Mouse (Mus musculus) limb, embryonic 15.5 days (tissue): Measurements from ENCODE around the gene Dcxr. TPM values are rescaled to one million over a fixed set of nuclear protein-coding genes. Genes with fewer than 3 reads are reported as not detected.
A peak's percentile ranks its signal among the peaks of the same experiment; 100 is the strongest.

Source experiments
- ATAC-seq: fragments of 200-750 bp; cut with Nextera tagmentation; 2 replicates; pipeline ENCODE4 v1.8.0; 2017; ENCODE audit warnings: low read depth, moderate TSS enrichment; ENCODE audit not compliant: insufficient number of reproducible peaks, low FRiP score, low TSS enrichment
- H3K27ac ChIP-seq: fragments of 300-500 bp; sonication (generic); 2 replicates; pipeline ENCODE4 v1.5.1; 2015; ENCODE audit warnings: moderate library complexity, mild to moderate bottlenecking, inconsistent platforms
- H3K27me3 ChIP-seq: fragments of 300-500 bp; sonication (generic); 2 replicates; pipeline ENCODE4 v1.6.1; 2015; ENCODE audit warnings: inconsistent platforms
- H3K36me3 ChIP-seq: fragments of 300-500 bp; sonication (generic); 2 replicates; pipeline ENCODE4 v1.6.1; 2015; ENCODE audit warnings: inconsistent platforms
- H3K4me1 ChIP-seq: fragments of 300-500 bp; sonication (generic); 2 replicates; pipeline ENCODE4 v1.6.1; 2015; ENCODE audit warnings: inconsistent platforms
- H3K4me2 ChIP-seq: fragments of 300-500 bp; sonication (generic); 2 replicates; pipeline ENCODE4 v1.6.1; 2015; ENCODE audit warnings: mild to moderate bottlenecking, inconsistent platforms
- H3K4me3 ChIP-seq: fragments of 300-500 bp; sonication (generic); 2 replicates; pipeline ENCODE4 v1.5.1; 2015; ENCODE audit warnings: mild to moderate bottlenecking, inconsistent platforms
- H3K9ac ChIP-seq: fragments of 300-500 bp; sonication (generic); 2 replicates; pipeline ENCODE4 v1.6.1; 2015; ENCODE audit warnings: inconsistent platforms
- H3K9me3 ChIP-seq: fragments of 300-500 bp; sonication (generic); 2 replicates; pipeline ENCODE4 v1.6.1; 2016; ENCODE audit warnings: inconsistent platforms
- WGBS: fragments of 180-500 bp; shearing (Covaris S2); methylation state at CpG from one replicate; pipeline ENCODE4 v1.1.7; 2015; 5-methylcytosine and 5-hydroxymethylcytosine counted together
- polyA plus RNA-seq: library from polyadenylated mRNA; unstranded; fragments of >200 nt; fragmentation: Nextera tagmentation; extraction: Ambion mirVana; gene quantifications from 2 replicates; pipeline ENCODE4 v1.2.1, GENCODE M21; 2015

Dcxr gene
- polyA plus RNA-seq, 1 experiment from 2014 or later, result 18.2 TPM

DNA sequence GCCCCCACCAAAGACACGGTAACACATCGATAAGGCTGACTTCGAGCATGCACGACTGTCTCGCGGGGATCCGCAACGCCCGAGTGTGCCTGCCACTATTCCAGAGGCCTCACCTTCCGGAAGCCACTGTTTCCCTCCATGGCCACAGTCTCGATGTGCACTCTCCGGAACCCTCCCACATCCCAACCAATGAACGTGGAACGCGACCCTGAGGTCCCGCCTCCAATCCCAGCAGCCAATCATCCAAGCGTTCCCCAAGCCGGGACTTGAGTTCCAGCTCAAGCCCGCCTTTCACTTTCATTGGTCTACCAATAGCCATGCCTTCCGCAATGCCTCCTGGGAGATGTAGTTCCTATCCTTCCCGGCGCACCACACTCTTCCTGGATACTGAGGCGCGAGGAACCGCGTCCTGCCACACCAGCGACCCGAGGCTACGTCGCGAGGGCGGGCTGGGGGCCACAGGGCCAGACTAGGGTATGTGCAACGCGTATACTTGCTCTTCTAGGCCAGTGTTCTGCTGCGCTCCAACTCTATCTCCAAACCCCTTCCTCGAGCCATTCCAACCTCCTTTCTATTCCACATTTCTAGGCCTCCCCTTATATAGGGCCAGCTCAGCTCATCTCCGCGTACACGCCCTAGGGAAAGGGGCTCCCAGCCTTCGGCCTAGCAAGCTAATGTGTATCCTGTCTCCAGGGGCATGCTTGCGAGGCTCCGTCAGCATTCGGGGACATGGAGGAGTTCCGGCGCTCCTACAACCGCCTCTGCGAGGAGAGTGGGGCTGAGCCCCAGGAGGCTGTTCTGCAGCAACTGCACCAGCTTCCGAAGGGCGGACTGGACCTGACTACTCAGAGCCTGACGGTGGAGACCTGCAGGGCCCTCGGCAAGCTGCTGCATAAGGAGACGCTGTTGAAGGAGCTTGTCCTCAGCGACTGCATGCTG, 13.2 kb downstream of the Dcxr start, which contains the start of the genes Cenpx and Lrrc45:
Cenpx (minus strand) TSS at position 159 of the 939 bp plus-strand sequence.
Lrrc45 (plus strand) TSS at position 346 of the 939 bp plus-strand sequence.
- Histone ChIP-seq H3K9ac (peak within 1 kb of the TSS; percentile 57), H3K4me3 (peak within 1 kb of the TSS; percentile 78), H3K4me2 (peak within 1 kb of the TSS; percentile 99), H3K36me3 (peaks cover 59% of the 10 kb centered on the region), H3K9me3 (no peaks in the 10 kb centered on the region), H3K27me3 (no peaks in the 10 kb centered on the region), H3K27ac (peak within 1 kb of the TSS; percentile 87), H3K4me1 (peaks cover 44% of the 10 kb centered on the region)
- WGBS, result 1% methylated on average over 53 of the region's 53 CpGs
- ATAC-seq, result peak; percentile 95

GRCm38 (mm10) chr11:120712771-120713568, 14.1 kb downstream of the Dcxr start:
- peak overlapping the region; percentile 87 for H3K27ac ChIP-seq
- peak; percentile 20 for ATAC-seq
- H3K27me3 ChIP-seq, result no peaks in the 10 kb centered on the region
- no peaks in the 10 kb centered on the region for H3K9me3 ChIP-seq
- peaks cover 55% of the 10 kb centered on the region for H3K36me3 ChIP-seq
- WGBS, result under 1% methylated on average over 38 of the region's 38 CpGs
- H3K4me3 ChIP-seq, result peak overlapping the region; percentile 78
- H3K9ac ChIP-seq, result peak overlapping the region; percentile 55
- peaks cover 52% of the 10 kb centered on the region for H3K4me1 ChIP-seq
- peak overlapping the region; percentile 99 for H3K4me2 ChIP-seq

DNA sequence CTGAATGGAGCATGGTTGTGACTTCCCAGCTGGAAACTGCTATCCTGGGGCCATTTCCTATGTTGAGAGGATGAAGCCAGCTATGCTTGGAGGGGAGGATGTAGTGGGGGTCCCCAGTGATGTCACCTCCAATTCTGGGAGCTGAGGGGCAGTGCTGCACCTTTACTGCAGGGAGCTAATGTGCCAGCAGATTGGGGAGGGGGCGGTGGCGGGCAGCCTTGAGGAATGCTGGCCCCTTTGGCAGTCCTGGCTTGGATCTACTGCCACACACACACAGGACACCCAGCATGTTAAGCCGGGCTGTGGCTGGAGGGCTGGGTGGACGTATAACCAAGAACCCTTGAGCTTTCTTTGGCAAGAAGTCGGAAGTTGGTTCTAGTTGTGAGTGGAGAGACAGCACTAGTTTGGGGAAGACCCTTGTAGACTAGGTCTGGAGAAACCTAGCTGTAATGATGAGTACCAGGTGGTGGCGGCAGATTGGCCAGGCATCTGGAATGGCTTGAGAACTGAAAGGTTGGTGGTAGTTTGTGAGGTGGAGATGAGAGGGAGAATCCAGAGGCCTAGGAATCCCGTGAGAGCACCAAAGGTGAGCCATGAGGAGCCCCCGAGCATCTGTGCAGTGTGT, 15.0 kb downstream of the Dcxr start:
- H3K27me3 ChIP-seq, result no peaks in the 10 kb centered on the region
- H3K4me1 ChIP-seq, result peaks cover 60% of the 10 kb centered on the region
- no peak overlapping the region; the same call in 1 of the 2 replicates for H3K27ac ChIP-seq
- H3K9ac ChIP-seq, result no peak overlapping the region
- no peak for ATAC-seq
- WGBS, result 47% methylated on average over 8 of the region's 8 CpGs
- H3K4me3 ChIP-seq, result peak overlapping the region; percentile 78; the same call in 1 of the 2 replicates
- H3K4me2 ChIP-seq, result peak overlapping the region; percentile 99
- no peaks in the 10 kb centered on the region for H3K9me3 ChIP-seq
- H3K36me3 ChIP-seq, result peaks cover 46% of the 10 kb centered on the region

GRCm38 (mm10) chr11:120710672-120711071, 16.4 kb downstream of the Dcxr start:
- H3K9me3 ChIP-seq, result no peaks in the 10 kb centered on the region
- no peaks in the 10 kb centered on the region for H3K27me3 ChIP-seq
- H3K4me1 ChIP-seq, result peaks cover 74% of the 10 kb centered on the region
- peaks cover 35% of the 10 kb centered on the region for H3K36me3 ChIP-seq
- no peak overlapping the region for H3K9ac ChIP-seq
- H3K27ac ChIP-seq, result peak overlapping the region; percentile 40; the same call in 1 of the 2 replicates
- 20% methylated on average over 5 of the region's 5 CpGs for WGBS
- no peak overlapping the region for H3K4me3 ChIP-seq
- H3K4me2 ChIP-seq, result no peak overlapping the region
- no peak for ATAC-seq

GRCm38 (mm10) chr11:120709551-120709950, 17.5 kb downstream of the Dcxr start:
- Histone ChIP-seq H3K9ac (no peak overlapping the region), H3K4me3 (no peak overlapping the region), H3K4me1 (peaks cover 75% of the 10 kb centered on the region), H3K36me3 (peaks cover 26% of the 10 kb centered on the region), H3K27ac (no peak overlapping the region), H3K9me3 (no peaks in the 10 kb centered on the region), H3K27me3 (no peaks in the 10 kb centered on the region), H3K4me2 (no peak overlapping the region)
- no peak for ATAC-seq
- WGBS, result 63% methylated on average over 2 of the region's 2 CpGs

- H3K27ac ChIP-seq, result peak overlapping the region; percentile 58
- H3K4me2 ChIP-seq, result no peak overlapping the region
- no peak overlapping the region for H3K9ac ChIP-seq
- H3K9me3 ChIP-seq, result no peaks in the 10 kb centered on the region
- H3K4me3 ChIP-seq, result no peak overlapping the region
- peaks cover 80% of the 10 kb centered on the region for H3K4me1 ChIP-seq
- H3K27me3 ChIP-seq, result no peaks in the 10 kb centered on the region
- no peak for ATAC-seq
- 27% methylated on average over 5 of the region's 5 CpGs for WGBS
- H3K36me3 ChIP-seq, result peaks cover 26% of the 10 kb centered on the region
Observed at GRCm38 (mm10) chr11:120707969-120708368, 19.1 kb downstream of the Dcxr start.

GRCm38 (mm10) chr11:120707225-120707624, 19.9 kb downstream of the Dcxr start:
- WGBS, result 8% methylated on average over 11 of the region's 12 CpGs
- Histone ChIP-seq H3K9me3 (no peaks in the 10 kb centered on the region), H3K27me3 (no peaks in the 10 kb centered on the region), H3K4me1 (peaks cover 73% of the 10 kb centered on the region), H3K27ac (peak overlapping the region; percentile 58), H3K36me3 (peaks cover 30% of the 10 kb centered on the region), H3K4me2 (no peak overlapping the region), H3K4me3 (no peak overlapping the region), H3K9ac (no peak overlapping the region)
- no peak for ATAC-seq

DNA sequence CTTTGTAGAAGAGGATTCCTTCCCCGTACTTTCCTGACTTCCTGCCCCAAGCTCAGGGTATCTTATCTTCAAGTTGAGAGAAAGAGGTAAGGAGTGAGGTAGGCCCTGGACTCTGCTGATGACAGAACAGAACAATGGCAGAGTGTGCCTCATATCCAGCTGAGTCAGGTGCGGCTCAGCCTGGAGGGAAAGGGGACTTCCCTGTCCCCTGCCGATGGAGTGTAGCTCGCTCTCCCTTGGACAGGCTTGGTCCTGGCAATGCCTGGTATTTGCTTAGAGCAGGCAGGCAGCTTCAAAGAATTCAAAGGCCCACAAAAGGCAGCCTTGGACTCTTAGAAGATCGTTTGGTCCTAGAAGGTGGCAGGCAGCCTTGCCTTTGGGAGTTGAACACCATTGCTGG, 21.0 kb downstream of the Dcxr start:
- 59% methylated on average over 5 of the region's 5 CpGs for WGBS
- Histone ChIP-seq H3K9ac (no peak overlapping the region), H3K27ac (peak overlapping the region; percentile 58)

DNA sequence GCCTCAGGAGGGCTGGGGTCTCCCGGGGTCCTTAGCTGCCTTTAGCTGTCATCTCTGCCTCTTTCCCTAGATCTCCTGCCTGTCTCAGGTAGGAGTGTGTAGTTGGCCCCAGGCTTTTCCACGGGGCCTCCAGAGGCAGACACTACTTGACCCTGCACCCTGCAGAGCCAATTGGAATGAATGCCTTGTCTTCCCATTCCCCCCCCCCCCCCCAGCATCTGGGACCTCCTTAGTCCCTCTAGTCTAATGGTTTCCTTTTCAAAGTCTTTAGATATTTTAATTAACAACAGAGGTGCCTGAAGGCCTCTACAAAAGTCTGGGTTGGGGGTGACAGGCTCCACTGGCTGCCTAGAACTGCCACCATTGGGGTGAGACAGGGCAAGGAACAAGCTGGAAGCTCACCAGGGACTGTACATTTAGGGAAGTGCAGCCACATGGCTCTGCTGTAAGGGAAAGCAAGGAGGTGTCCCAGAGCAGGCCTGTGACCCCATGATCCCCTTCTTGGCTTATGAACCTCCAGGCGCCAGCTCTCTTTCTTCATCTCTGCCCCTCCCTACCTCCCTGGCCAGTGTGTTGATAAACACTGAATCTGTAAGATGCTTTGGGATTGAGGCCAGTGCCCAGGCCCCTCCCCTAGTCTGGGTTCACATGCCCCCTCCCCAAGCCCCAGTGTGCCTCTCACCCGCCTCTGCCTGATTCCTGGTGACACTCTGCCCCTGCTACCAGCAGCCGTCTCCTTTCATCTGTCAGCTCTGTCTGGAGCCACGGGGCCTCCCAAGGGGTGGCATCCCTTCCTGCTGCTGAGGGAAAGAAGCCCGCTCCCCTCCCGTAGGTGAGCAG, 22.4 kb downstream of the Dcxr start:
- Histone ChIP-seq H3K4me2 (no peak overlapping the region), H3K27me3 (no peaks in the 10 kb centered on the region), H3K36me3 (peaks cover 34% of the 10 kb centered on the region), H3K4me3 (no peak overlapping the region), H3K9ac (0 out of 2 replicates have a peak overlapping the region, but pooled peaks have one; percentile 15), H3K4me1 (peaks cover 59% of the 10 kb centered on the region), H3K9me3 (no peaks in the 10 kb centered on the region), H3K27ac (peak overlapping the region; percentile 39)
- no peak for ATAC-seq
- WGBS, result 26% methylated on average over 8 of the region's 8 CpGs

More for the DNA sequence above, 21.0 kb downstream of the Dcxr start:
- Histone ChIP-seq H3K36me3 (peaks cover 38% of the 10 kb centered on the region), H3K27me3 (no peaks in the 10 kb centered on the region), H3K4me2 (no peak overlapping the region), H3K9me3 (no peaks in the 10 kb centered on the region), H3K4me1 (peaks cover 65% of the 10 kb centered on the region), H3K4me3 (no peak overlapping the region)
- no peak for ATAC-seq

- Histone ChIP-seq H3K9ac (0 out of 2 replicates have a peak overlapping the region, but pooled peaks have one; percentile 0), H3K9me3 (no peaks in the 10 kb centered on the region), H3K4me3 (no peak overlapping the region), H3K27me3 (no peaks in the 10 kb centered on the region), H3K4me1 (peaks cover 56% of the 10 kb centered on the region), H3K4me2 (no peak overlapping the region), H3K27ac (peak overlapping the region; percentile 39), H3K36me3 (peaks cover 31% of the 10 kb centered on the region)
- ATAC-seq, result peak; percentile 32; the same call in 1 of the 2 replicates
- 30% methylated on average over 15 of the region's 15 CpGs for WGBS
Observed at GRCm38 (mm10) chr11:120703696-120704454, 23.2 kb downstream of the Dcxr start.
